Mouse (Mus musculus) cerebellum, adult 18-20 months (tissue): ENCODE measurements around the gene Egf.

Experiments
- DNase-seq, 2 experiments: peaks; one replicate each; pipeline ENCODE4 v3.0.0; 2021

Gene Egf

GRCm38 (mm10) chr3:129714542-129715145, 40.5 kb downstream of the Egf start:
- no peak for DNase-seq

GRCm38 (mm10) chr3:129708157-129708556, 47.0 kb downstream of the Egf start:
- DNase-seq, result peak; percentile 31 to 34

DNA sequence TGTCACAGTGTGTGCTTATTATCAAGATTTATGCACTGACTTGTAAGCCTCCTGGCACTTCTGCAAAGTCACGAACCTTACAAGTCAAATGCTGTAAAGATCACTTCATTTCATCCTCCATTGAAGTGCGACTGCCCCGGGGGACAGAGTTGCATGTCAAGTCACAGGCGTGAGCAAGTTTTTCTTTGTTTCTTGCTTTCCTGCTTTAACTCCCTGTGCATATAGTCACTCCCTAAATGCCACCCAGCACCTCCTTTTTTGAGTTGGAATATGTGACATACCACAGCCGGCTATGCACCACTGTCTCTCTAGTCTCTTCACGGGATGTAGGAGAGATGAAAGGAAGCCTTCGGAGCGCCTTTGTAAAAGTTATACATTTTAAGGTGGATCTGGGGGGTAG, 56.2 kb downstream of the Egf start:
- DNase-seq, result no peak

GRCm38 (mm10) chr3:129698365-129698764, 56.8 kb downstream of the Egf start:
- DNase-seq, result no peak

DNA sequence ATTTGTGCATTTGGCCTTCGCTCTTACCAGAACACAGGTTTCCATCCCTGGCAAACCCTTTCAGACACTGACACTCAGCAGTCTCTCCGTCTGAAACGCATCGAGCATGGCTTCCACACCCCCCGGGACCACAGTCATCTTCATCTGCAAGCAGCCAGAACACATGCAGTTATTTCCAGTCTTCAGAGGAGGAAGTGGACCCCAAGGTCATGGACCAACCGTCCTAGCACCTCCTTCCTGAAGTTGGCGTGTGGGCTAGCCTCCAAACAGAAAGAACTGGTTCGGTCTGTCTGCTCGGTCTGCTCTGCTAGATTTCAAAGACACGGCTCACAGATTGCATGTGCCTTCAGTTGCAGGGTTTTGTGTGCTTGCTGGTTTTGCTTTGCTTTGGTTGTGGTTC, 57.4 kb downstream of the Egf start:
- DNase-seq, result no peak

- DNase-seq, result no peak
These were observed 59.2 kb downstream of the Egf start for GRCm38 (mm10) chr3:129695943-129696342.

GRCm38 (mm10) chr3:129693581-129693980, 61.5 kb downstream of the Egf start:
- DNase-seq, result no peak

DNA sequence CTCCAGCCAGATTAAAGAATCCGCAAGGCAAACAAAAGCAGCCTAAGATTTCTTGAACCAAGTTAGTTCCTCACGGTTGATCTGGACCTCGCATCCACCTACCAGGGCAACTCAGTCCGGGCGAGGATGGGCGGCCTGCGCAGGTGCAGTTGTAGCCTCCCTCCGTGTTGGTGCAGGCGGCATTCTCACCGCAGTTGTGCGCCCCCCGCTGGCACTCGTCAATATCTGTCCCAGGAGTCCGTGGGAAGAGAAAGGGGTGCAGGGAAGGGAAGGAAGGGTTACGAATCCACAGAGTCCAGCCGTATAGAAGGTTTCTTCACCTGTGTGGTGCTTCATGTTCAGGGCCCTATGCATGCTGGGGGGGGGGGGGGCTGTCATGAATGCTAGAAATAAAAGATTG, 62.3 kb downstream of the Egf start:
- DNase-seq, result peak in 1 of 2 experiments; percentile 11

DNA sequence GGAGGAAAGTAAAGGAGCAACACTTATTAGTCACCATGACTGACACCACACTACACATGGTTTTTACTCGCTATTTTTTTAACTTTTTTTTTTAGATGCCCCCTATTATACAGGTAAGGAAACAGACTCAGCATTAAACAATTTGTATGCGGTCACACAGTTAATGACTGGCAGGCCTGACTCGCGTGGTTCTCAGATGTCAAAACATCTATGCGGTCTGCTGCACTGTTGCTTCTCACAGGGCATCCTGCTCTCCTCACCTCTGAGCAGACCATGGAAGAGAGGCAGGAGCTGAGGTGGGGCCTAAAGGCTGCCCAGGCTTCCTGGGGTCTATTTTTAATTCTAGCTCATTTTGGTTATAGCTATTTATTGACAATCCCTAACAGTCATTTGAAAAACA, 67.7 kb downstream of the Egf start:
- no peak for DNase-seq

GRCm38 (mm10) chr3:129686698-129687333, 68.3 kb downstream of the Egf start:
- peak; percentile 71 to 73 for DNase-seq

GRCm38 (mm10) chr3:129686196-129686595, 68.9 kb downstream of the Egf start:
- no peak for DNase-seq

DNA sequence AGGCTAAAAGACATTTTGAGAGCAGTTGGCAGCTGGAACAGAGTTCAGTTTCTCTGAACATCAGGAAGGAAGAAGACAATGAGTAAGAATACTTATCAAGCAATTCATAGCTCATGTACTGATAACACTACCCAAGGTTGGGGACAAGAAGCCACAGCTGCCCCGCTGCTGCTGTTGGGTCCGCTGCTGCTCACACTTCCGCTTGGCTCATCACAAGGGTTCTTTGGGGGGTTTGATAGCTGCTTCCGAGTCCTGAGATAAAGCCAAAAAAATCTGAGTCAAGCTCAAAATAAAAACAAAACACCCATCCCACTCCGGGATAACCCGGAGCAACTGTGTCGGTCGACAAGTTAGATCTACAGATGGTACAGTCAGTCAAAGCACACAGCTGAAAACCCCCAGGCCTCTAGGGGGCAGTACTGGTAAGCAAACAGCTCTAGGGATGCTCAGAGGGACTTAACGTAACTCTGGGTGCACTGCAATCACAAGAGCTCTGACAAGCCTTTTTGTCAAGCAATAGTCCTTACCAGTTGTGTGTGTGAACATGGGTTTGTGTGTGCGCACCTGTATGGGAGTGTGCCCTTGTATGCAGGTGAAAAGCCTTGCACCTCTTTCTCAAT, 71.9 kb downstream of the Egf start:
- DNase-seq, result no peak

GRCm38 (mm10) chr3:129682389-129682788, 72.7 kb downstream of the Egf start:
- no peak for DNase-seq

DNA sequence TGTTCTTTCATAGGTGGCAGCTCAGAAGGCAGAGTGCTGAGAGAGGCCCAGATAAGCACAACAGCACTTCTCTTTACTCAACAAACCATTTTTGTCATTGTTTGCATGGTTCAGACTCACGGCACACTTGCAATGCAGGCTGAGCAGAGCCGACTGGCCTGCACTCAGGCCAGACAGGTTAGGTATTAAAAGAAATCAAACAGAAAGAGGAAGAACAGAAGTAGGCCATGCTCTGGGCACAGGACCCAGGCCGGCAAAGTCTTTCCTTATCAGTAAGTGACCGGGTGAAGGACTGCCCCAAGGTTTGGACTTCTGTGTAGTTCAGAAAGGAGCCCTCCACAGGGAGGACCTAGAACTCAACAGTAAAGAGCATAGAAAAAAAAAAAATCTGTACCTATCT, 73.3 kb downstream of the Egf start:
- DNase-seq, result no peak

DNA sequence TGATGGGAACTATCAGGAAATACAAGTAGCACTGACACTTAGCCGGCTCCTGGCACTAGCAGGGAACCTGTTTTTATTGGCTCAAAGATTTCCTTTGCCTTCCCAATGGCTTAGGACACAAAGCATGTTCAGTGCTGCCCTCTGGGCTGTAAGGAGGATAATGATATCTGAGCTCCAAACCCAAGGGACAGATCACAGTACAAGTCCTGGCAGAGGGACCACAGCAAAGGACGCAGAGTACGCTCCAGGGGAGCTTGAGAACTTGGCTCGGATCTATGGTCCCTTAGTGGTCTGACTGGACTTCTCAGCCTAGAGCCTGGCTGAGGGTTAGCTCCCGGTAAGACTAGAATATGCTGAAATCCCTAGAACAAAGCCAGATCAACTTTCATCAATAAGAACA, 74.9 kb downstream of the Egf start:
- DNase-seq, result peak in 1 of 2 experiments; percentile 28

DNA sequence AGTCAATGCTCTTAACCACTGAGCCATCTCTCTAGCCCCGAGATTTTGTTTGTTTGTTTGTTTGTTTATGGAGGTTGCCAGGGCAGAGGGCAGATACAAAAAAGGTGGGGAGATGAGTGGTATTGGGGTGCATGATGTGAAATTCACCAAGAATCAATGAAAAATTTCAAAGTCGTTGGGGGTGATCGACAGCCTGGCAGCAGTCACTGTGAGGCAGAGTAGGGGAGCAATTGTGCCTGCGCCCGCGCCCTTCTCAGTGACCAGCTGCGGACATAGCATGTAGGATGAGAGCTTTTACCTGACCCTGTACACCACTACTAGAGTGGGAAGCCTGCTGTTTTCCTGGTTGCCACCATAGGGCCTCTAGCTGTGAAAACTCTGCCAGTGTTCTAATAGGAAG, 79.2 kb downstream of the Egf start:
- DNase-seq, result no peak

DNA sequence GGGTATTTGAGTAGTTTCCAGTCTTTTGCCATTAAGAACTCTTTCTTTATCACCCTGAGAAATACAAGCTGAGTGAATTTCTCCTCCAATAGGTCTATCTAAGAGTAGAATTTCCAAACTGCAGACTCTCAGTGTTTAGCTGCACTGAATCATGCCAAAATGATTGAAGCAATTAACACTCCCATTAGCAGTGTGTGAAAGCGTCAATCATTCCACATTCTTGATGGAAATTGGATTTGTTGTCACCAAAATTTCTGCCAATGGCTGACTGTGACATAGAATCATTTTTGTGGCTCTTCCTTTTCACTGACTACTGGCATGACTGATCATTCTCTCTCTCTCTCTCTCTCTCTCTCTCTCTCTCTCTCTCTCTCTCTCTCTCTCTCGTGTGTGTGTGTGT, 91.2 kb downstream of the Egf start:
- DNase-seq, result no peak

- no peak for DNase-seq
These were observed 96.3 kb downstream of the Egf start for GRCm38 (mm10) chr3:129658776-129659175.

DNA sequence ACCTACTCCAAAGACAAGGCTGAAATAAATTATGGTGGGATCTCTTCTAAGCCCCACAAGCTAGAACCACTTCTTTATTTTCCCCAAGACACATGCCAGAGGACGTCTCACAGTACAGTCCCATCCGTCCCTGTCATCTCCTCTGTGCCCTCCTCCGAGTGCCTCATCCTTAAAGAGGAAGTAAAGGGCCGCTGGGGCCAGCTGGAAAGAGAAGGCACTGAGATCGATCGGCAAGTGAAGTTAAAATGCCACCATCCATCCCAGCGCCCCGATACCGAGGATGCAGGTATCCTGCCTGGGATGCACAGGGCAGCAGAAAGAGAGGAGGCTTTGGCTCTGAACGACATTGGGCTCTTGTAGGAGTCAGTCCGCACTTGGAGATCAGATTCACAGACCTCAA, 97.3 kb downstream of the Egf start:
- DNase-seq, result no peak

DNA sequence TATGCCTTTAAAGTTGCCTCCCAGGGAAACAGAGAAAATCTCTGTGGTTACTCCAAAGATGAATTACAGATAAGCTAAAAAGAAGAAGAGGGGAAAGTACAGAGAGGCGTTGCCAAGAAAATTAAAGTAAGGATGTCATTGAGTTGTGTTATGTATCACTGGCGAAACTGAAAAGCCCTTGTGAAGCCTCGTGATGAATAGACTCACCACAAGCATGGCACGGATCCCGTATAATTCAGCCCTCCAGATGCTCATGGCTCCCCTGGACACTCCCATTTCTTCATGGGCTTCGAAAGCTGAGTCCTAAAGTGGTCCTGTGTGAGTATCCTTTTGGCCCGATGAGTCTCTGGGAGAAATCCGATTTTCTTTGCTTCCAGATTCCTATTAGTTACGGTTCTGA, 97.9 kb downstream of the Egf start:
- no peak for DNase-seq

GRCm38 (mm10) chr3:129656540-129656939, 98.6 kb downstream of the Egf start:
- DNase-seq, result peak in 1 of 2 experiments; percentile 26

DNA sequence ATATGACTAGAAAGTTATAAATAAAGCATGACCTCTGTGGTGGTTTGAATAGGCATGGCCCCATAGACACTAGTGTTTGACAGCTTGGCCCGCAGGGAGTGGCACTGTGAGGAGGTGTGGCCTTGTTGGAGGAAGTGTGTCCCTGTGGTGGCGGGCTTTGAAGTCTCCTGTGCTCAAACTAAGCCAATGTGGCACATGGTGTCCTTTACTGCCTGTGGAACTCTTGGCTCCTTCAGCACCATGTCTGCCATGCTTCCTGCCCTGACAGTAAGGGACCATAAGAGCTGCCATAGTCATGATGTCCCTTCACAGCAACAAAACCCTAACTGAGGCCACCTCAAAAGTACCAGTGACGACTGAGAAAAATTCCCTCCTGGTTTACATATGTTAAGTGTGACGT, 102.6 kb downstream of the Egf start:
- DNase-seq, result no peak

DNA sequence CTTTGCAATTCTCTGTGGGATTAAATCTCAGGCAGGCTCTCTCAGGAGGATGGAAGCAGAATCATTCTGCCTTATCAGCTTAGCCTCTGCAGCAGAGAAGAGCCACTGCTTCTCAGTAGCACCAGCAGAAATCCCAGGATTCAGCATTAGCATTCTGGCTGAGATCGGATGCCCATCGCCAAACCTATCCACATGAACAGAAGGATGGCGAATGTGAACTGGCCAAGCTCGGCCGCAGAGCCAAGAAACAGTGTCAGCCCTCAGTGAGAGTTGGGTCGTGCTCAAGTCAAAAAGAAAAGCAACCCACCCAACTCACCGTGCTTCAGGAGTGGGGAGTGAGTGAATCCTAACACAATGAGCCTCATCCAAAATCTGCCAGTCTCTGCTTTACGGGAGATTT, 103.4 kb downstream of the Egf start:
- DNase-seq, result peak; percentile 28 to 29

GRCm38 (mm10) chr3:129650931-129651330, 104.2 kb downstream of the Egf start:
- DNase-seq, result no peak

GRCm38 (mm10) chr3:129650293-129650612, 104.9 kb downstream of the Egf start:
- DNase-seq, result no peak
